Mouse (Mus musculus) thymus, adult 2 months (tissue): ENCODE measurements at regions not wholly inside any gene's neighbourhood (a gene's known extent, or its start where the extent isn't known, plus 50 kb on each side); places are given as distances from the start of the nearest gene placed in this dataset.

Source experiments
- DNase-seq: peaks from one replicate; pipeline ENCODE4 v3.0.0; 2021
- H3K27ac ChIP-seq: fragments of 200-500 bp; 2 replicates; pipeline ENCODE4 v1.5.1; 2012; ENCODE audit warnings: low read length, control low read depth; ENCODE audit not compliant: control insufficient read depth, insufficient read depth
- H3K27me3 ChIP-seq: fragments of 200-500 bp; 2 replicates; pipeline ENCODE4 v1.6.1; 2012; ENCODE audit warnings: mild to moderate bottlenecking, low read length, moderate library complexity, mixed read lengths; ENCODE audit not compliant: control insufficient read depth, insufficient read depth
- H3K36me3 ChIP-seq: fragments of 200-500 bp; 2 replicates; pipeline ENCODE4 v1.6.1; 2012; ENCODE audit warnings: mild to moderate bottlenecking, low read length, moderate library complexity; ENCODE audit not compliant: control insufficient read depth, insufficient read depth
- H3K4me1 ChIP-seq: fragments of 200-500 bp; replicated peaks from 2 replicates; pipeline ENCODE4 v1.6.1; 2012; ENCODE audit warnings: low read length; ENCODE audit not compliant: control insufficient read depth, insufficient read depth
- H3K4me3 ChIP-seq: fragments of 200-500 bp; 2 replicates; pipeline ENCODE4 v1.5.1; 2012; ENCODE audit warnings: mild to moderate bottlenecking, low read length, control low read depth, moderate library complexity; ENCODE audit not compliant: control insufficient read depth, insufficient read depth
- CTCF ChIP-seq: fragments of 200-500 bp; IDR thresholded peaks from 2 replicates; pipeline ENCODE4 v1.5.1; 2012; ENCODE audit warnings: mild to moderate bottlenecking, control low read depth, low read length, moderate library complexity, borderline replicate concordance; ENCODE audit not compliant: control insufficient read depth, poor library complexity, insufficient read depth; ENCODE audit errors: extremely low read depth
- POLR2A ChIP-seq: fragments of 200-500 bp; IDR thresholded peaks from 2 replicates; pipeline ENCODE4 v1.6.1; 2012; ENCODE audit warnings: mild to moderate bottlenecking, low read length, control low read depth, moderate library complexity; ENCODE audit not compliant: control insufficient read depth, poor library complexity, insufficient read depth; ENCODE audit errors: extremely low read depth
- WGBS: fragments of 180-500 bp; shearing (Covaris S2); methylation state at CpG from one replicate; pipeline ENCODE4 v1.1.7; 2018; 5-methylcytosine and 5-hydroxymethylcytosine counted together

- TF ChIP-seq POLR2A (no peak), CTCF (no peak)
- Histone ChIP-seq H3K36me3 (no peaks in the 10 kb centered on the region), H3K4me1 (no peaks in the 10 kb centered on the region), H3K27ac (no peak overlapping the region), H3K27me3 (no peaks in the 10 kb centered on the region), H3K4me3 (no peak overlapping the region)
- 68% methylated on average over 2 of the region's 2 CpGs for WGBS
- peak; percentile 3 for DNase-seq
Observed at GRCm38 (mm10) chr16:19146290-19146983, 167.4 kb downstream of the Olfr164 start.
